Mouse (Mus musculus) bone marrow, adult 2 months (tissue): Measurements from ENCODE around the gene Necab3.

Experiments
- CTCF ChIP-seq: fragments of 200-500 bp; IDR thresholded peaks from 2 replicates; pipeline ENCODE4 v1.5.1; 2011; ENCODE audit warnings: low read length, control low read depth; ENCODE audit not compliant: control insufficient read depth, insufficient read depth
- POLR2A ChIP-seq: fragments of 200-500 bp; IDR thresholded peaks from 2 replicates; pipeline ENCODE4 v1.6.1; 2011; ENCODE audit warnings: low read depth, mild to moderate bottlenecking, control low read depth, low read length, borderline replicate concordance; ENCODE audit not compliant: control insufficient read depth

GRCm38 (mm10) chr2:154577744-154578067 lies 19.0 kb upstream of the Necab3 start:
- TF ChIP-seq CTCF, result no peak
- no peak for TF ChIP-seq POLR2A
